Mouse (Mus musculus) G1E (cell line): ENCODE measurements around the gene Exosc10.

Experiments
- CTCF ChIP-seq: IDR thresholded peaks from 2 replicates; pipeline ENCODE4 v1.5.1; 2012; ENCODE audit warnings: low read depth, low read length, inconsistent platforms, mixed read lengths
- TAL1 ChIP-seq: conservative IDR thresholded peaks from 2 replicates; pipeline ENCODE4 v1.6.1; 2012; ENCODE audit warnings: low read depth, low read length, inconsistent platforms, mixed read lengths

DNA sequence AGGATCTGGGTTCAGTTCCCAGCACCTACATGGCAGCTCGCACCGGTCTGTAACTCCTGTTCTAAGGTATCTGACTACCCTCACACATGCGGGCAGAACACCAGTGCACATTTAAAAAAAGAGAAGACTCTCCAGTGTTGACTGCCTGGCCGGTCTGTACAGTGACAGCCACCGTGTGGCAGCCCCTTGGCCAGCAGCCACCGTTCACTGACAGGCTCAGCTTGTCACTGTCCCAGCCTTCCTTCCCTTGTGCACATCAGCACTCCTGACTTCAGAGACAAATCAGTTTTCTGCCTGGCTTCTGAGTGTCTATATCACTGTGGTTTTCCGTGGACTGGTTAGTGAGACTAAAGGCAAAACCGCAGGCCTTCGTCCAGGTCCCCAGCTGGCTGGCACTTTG, 30.6 kb downstream of the Exosc10 start:
- no peak for TF ChIP-seq CTCF
- TF ChIP-seq TAL1 = no peak
